Mouse (Mus musculus): ENCODE measurements at regions not wholly inside any gene's neighbourhood (a gene's known extent, or its start where the extent isn't known, plus 50 kb on each side); places are given as distances from the start of the nearest gene placed in this dataset.

DNA sequence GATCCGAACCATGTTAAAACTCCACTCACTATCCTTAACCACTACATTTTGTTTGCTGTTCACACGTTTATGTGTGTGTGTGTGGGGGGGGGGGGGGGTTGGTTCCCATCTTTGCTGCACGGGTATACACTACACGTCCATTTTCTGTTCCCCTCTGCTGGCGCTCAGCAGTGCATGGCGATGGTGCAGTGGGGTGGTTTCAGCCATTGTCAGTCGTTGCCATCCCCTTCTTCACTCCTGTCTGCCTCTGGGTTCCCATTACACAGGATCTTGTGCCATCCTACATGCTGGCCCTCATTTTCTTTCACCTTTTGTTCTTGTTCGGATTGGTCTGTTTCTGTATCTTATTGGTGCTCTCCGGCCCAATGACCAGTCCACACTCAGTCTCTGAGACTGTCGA is 194.4 kb downstream of the Dcdc2c start:
- TF ChIP-seq CTCF (IDR thresholded peaks at IDR 0.05; ENCODE audit: borderline replicate concordance, extremely low read depth, insufficient read depth, insufficient read length), result no peak
- no peak for TF ChIP-seq POLR2A (IDR thresholded peaks at IDR 0.05; ENCODE audit: borderline replicate concordance, extremely low read depth, insufficient read depth, insufficient read length, poor library complexity, severe bottlenecking)
